Mouse (Mus musculus) lung, adult 2 months (tissue): Measurements from ENCODE around the gene Arl1. TPM values are rescaled to one million over a fixed set of nuclear protein-coding genes. Genes with fewer than 3 reads are reported as not detected.
"Not testable (repeated sequence)": the region's sequence is repeated elsewhere in the genome, so short reads cannot be mapped to it uniquely, and the experiment has no call there.

Experiments
- DNase-seq: peaks from one replicate; pipeline ENCODE4 v3.0.0; 2022
- H3K4me1 ChIP-seq: fragments of 200-500 bp; 2 replicates; pipeline ENCODE4 v1.6.1; 2011; ENCODE audit warnings: low read length; ENCODE audit not compliant: control insufficient read depth, insufficient read depth
- H3K4me3 ChIP-seq: fragments of 200-500 bp; replicated peaks from 2 replicates; pipeline ENCODE3; 2011; ENCODE audit warnings: low read depth, mild to moderate bottlenecking, control low read depth, low read length; ENCODE audit errors: extremely low read depth
- CTCF ChIP-seq: fragments of 200-500 bp; IDR thresholded peaks from 2 replicates; pipeline ENCODE4 v1.5.1; 2011; ENCODE audit warnings: mild to moderate bottlenecking, low read length, control low read depth; ENCODE audit not compliant: insufficient read depth
- POLR2A ChIP-seq: fragments of 200-500 bp; IDR thresholded peaks from 2 replicates; pipeline ENCODE4 v1.6.1; 2011; ENCODE audit warnings: low read depth, mild to moderate bottlenecking, control low read depth, low read length, borderline replicate concordance; ENCODE audit errors: extremely low read depth
- WGBS: fragments of 180-500 bp; shearing (Covaris S2); methylation state at CpG from one replicate; pipeline ENCODE4 v1.1.7; 2018; 5-methylcytosine and 5-hydroxymethylcytosine counted together
- polyA plus RNA-seq: library from polyadenylated mRNA; depleted of rRNA; stranded (reverse); fragments of >200 nt; gene quantifications from 2 replicates; pipeline ENCODE4 v1.2.3, GENCODE M21; 2012

Gene Arl1
- polyA plus RNA-seq, 1 experiment = 26.4 TPM

- Histone ChIP-seq H3K4me1 (no peaks in the 10 kb centered on the region), H3K4me3 (no peak overlapping the region)
- TF ChIP-seq CTCF = no peak
- no peak for TF ChIP-seq POLR2A
- 88% methylated on average over 13 of the region's 13 CpGs for WGBS
- DNase-seq = no peak
These were observed 31.0 kb downstream of the Arl1 start for GRCm38 (mm10) chr10:88761524-88762212.

DNA sequence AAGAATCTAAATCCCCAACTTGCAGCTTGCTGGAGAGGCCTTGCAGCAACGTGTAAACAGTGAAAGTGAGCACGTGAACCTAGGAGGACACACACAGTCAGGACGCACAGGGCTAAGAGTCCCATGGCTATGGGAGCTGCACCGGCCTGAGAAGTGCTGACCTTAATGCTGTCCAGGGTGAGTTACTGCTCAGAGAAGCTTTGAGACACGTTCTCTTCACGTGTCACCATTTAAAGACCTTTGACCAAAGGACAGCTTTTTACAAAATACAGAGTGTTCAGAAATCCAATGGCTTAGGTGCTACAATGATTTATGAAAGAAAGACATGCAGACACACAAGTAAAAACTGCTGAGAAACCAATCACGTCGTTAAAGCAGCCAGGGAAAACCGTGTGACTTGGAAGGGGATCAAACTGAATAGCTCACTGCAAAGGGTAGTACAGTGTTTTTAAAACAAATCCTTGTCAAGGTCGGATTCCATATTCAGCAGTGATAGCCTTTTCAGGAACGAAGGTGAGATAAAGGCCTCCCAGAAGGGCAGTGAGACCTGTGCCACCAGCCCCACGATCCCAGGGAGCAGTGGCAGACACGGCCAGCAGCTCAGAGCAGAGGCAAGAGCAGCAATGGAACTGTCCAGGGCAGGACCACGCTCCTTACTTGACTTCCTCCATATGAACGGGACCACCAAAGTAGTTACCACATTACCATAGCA, 34.9 kb downstream of the Arl1 start:
- WGBS = 84% methylated on average over 15 of the region's 15 CpGs
- no peaks in the 10 kb centered on the region for H3K4me1 ChIP-seq
- DNase-seq = no peak
- no peak overlapping the region for H3K4me3 ChIP-seq
- TF ChIP-seq POLR2A = no peak
- no peak for TF ChIP-seq CTCF

- H3K4me3 ChIP-seq = no peak overlapping the region
- TF ChIP-seq POLR2A (no peak), CTCF (no peak)
- 81% methylated on average over 5 of the region's 5 CpGs for WGBS
- H3K4me1 ChIP-seq = no peaks in the 10 kb centered on the region
- DNase-seq = no peak
These were observed 38.3 kb downstream of the Arl1 start for GRCm38 (mm10) chr10:88768961-88769360.

DNA sequence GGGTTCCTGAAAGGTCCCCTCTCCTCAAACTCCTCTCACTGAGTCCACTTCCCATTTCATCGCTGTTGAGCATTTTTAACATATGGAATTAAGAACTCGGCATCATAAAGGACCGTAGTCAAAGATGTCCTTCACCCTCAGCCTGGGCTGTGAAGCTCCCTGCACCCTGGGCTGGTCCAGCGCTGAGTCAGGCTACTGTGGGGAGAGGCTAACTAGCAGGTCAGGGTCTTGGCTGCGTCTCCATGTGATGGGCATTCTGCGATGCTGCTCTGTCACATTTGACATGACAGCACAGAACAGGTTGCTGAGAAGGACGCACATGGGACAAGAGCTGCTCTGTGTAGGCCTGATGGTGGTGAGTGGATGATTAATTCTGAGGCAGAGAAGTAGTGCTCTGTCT, 39.0 kb downstream of the Arl1 start:
- no peak for TF ChIP-seq POLR2A
- TF ChIP-seq CTCF = no peak
- 96% methylated on average over 7 of the region's 7 CpGs for WGBS
- Histone ChIP-seq H3K4me1 (no peaks in the 10 kb centered on the region), H3K4me3 (no peak overlapping the region)
- no peak for DNase-seq

- H3K4me1 ChIP-seq, H3K4me3 ChIP-seq, DNase-seq: not testable (repeated sequence)
- 76% methylated on average over 5 of the region's 5 CpGs for WGBS
These were observed 42.3 kb downstream of the Arl1 start for GRCm38 (mm10) chr10:88772965-88773364.

GRCm38 (mm10) chr10:88776206-88776605, 45.5 kb downstream of the Arl1 start:
- H3K4me3 ChIP-seq = no peak overlapping the region
- 89% methylated on average over 6 of the region's 6 CpGs for WGBS
- no peak for TF ChIP-seq CTCF
- TF ChIP-seq POLR2A = no peak
- H3K4me1 ChIP-seq = no peaks in the 10 kb centered on the region
- DNase-seq = no peak

- DNase-seq = no peak
- H3K4me1 ChIP-seq = no peaks in the 10 kb centered on the region
- no peak overlapping the region for H3K4me3 ChIP-seq
- TF ChIP-seq POLR2A (no peak), CTCF (no peak)
- 92% methylated on average over 4 of the region's 4 CpGs for WGBS
These were observed 50.1 kb downstream of the Arl1 start for GRCm38 (mm10) chr10:88780716-88781115.

DNA sequence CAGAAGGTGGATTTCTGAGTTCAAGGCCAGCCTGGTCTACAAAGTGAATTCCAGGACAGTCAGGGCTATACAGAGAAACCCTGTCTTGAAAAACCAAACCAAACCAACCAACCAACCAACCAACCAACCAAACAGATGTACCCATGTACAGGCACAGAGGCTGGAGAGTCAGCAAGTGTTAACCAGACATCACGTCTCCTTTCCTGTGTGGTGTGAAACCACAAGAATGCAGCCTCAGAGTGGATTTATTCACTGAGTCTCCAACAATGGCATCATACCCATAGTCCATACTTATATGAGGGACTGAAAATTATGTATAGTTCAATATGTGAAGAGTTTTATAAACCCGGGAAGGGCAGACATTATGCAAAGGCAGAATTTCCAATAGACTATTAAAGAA, 52.5 kb downstream of the Arl1 start:
- not testable (repeated sequence) for DNase-seq, H3K4me1 ChIP-seq, H3K4me3 ChIP-seq
- 83% methylated on average over 2 of the region's 2 CpGs for WGBS

GRCm38 (mm10) chr10:88783941-88784340, 53.3 kb downstream of the Arl1 start:
- no peak for TF ChIP-seq POLR2A
- WGBS = 92% methylated on average over 5 of the region's 5 CpGs
- no peak for DNase-seq
- Histone ChIP-seq H3K4me3 (no peak overlapping the region), H3K4me1 (no peaks in the 10 kb centered on the region)

GRCm38 (mm10) chr10:88784513-88784931, 53.9 kb downstream of the Arl1 start:
- WGBS = 70% methylated on average over 5 of the region's 5 CpGs
- Histone ChIP-seq H3K4me1 (no peaks in the 10 kb centered on the region), H3K4me3 (no peak overlapping the region)
- no peak for DNase-seq
- TF ChIP-seq CTCF = no peak
- no peak for TF ChIP-seq POLR2A
